Mouse (Mus musculus): ENCODE measurements around the gene Mindy4. TPM values are rescaled to one million over a fixed set of nuclear protein-coding genes. Genes with fewer than 3 reads are reported as not detected.

Mindy4 gene
- polyA plus RNA-seq, 1 experiment from 2014 or later, result 16.2 TPM

DNA sequence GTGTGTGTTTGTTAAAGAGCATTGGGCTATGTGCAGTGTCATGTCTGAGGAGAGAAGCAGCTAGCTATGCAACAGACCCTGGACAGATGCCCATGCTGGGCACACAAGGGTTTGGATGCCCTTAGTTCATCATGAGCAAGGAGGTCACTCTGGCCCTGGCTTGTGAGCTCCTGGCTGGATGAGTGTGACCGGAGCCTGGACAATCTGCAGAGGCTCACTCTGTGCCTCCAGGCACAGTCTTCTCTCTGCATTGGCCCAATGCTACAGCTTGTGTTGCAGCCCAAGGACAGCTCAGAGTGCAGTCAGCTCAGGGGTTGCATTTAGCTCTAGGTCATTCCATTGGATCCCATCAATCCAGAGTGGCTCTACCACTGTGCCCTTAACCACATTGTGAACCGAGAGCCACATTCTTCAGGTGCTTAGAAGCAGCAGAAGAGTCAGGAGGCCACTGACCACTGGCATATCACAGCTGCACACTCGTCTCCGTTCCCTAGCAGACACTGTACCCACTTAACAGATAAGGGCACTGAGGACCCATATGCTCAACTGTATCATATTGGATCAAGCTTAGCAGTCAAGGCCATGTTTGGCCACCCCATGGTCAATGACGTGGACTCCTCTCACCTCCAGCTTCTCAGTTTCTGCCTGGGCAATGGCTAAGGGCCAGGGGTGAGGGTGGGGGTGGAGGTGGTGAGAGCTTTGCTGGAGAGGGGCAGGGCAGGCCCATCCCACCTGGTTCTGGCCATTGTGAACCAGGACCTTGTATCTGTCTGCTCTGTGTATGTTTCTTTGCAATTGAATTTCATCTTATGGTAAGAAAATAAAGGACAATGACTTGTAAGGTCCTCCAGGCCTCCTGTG is 144.8 kb downstream of the Mindy4 start:
- Histone ChIP-seq H3K9ac (ENCODE audit: low read depth, low read length) (no peak overlapping the region), H3K36me3 (ENCODE audit: control insufficient read depth, insufficient read depth, low read length) (no peaks in the 10 kb centered on the region), H3K4me2 (ENCODE audit: low read depth, low read length) (no peak overlapping the region), H3K9me3 (ENCODE audit: control insufficient read depth, low read length) (peaks cover 7% of the 10 kb centered on the region; the same call in 1 of the 2 replicates), H3K4me1 (ENCODE audit: control insufficient read depth, insufficient read depth, low read length) (0 out of 2 replicates have a peak, but pooled peaks cover under 1% of the 10 kb centered on the region), H3K27me3 (replicated peaks; ENCODE audit: control insufficient read depth, insufficient read depth, low read length) (no peaks in the 10 kb centered on the region), H3K27ac (replicated peaks; ENCODE audit: low read depth, low read length) (no peak overlapping the region), H3K4me3 (ENCODE audit: low read depth, low read length) (no peak overlapping the region)
- no peak for ATAC-seq (ENCODE audit: low read depth)
- WGBS, result 77% methylated on average over 5 of the region's 5 CpGs
- no peak for DNase-seq (ENCODE audit: low spot score)

DNA sequence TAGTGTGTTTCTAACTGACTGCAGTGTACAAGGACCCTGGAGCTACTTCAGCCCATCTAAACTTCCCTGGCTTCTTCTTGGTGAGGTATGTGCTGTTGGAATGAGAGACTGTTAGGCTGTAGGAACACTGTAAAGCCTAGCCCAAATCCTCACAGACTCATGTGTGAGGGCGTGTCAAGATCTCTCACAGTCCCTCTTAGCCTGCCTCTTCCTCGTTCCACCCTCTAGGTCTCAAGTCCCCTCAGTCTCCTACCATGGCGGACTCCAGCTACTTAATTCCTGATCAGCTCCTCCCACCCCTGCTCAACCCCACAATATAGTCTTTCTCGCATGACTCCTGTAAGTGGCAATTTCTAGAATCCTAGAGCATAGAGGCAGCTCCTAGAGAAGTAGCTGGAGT is 146.0 kb downstream of the Mindy4 start:
- Histone ChIP-seq H3K9ac (ENCODE audit: low read depth, low read length) (no peak overlapping the region), H3K4me1 (ENCODE audit: control insufficient read depth, insufficient read depth, low read length) (no peaks in the 10 kb centered on the region), H3K4me2 (ENCODE audit: low read depth, low read length) (no peak overlapping the region), H3K36me3 (ENCODE audit: control insufficient read depth, insufficient read depth, low read length) (no peaks in the 10 kb centered on the region), H3K27me3 (replicated peaks; ENCODE audit: control insufficient read depth, insufficient read depth, low read length) (no peaks in the 10 kb centered on the region), H3K9me3 (ENCODE audit: control insufficient read depth, low read length) (peaks cover 7% of the 10 kb centered on the region; the same call in 1 of the 2 replicates), H3K27ac (replicated peaks; ENCODE audit: low read depth, low read length) (no peak overlapping the region), H3K4me3 (ENCODE audit: low read depth, low read length) (no peak overlapping the region)
- 82% methylated on average over 4 of the region's 4 CpGs for WGBS
- ATAC-seq (ENCODE audit: low read depth) (no peak), DNase-seq (ENCODE audit: low spot score) (no peak)

DNA sequence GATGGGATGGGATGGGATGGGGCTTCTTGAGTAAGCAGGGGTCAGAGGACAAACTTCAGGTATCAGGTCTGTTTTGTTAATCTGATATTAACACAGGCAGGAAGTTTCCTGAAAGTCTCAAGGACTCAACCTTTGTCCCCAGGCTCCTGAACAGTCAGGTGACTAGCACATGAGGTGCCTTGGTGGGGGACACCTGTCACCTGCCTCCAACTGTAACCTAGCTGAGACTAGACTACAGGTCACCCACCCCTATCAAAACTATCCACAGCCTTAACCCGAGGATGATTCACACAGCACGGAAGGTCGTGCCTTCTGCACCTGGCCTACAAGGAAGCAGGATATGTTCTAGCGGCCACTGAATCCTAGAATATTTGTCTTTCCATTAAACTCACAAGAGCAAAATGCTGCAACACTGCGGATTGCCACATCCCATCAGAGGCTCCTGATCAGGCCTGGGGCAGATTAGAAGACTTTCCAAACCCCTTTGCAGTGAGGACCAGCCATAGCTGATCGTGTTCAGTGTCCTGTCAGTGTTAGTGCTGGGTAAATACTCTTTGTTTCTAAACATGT is 147.3 kb downstream of the Mindy4 start:
- Histone ChIP-seq H3K9ac (ENCODE audit: low read depth, low read length) (no peak overlapping the region), H3K4me2 (ENCODE audit: low read depth, low read length) (no peak overlapping the region), H3K4me1 (ENCODE audit: control insufficient read depth, insufficient read depth, low read length) (no peaks in the 10 kb centered on the region), H3K9me3 (ENCODE audit: control insufficient read depth, low read length) (peaks cover 7% of the 10 kb centered on the region; the same call in 1 of the 2 replicates), H3K27ac (replicated peaks; ENCODE audit: low read depth, low read length) (no peak overlapping the region), H3K27me3 (replicated peaks; ENCODE audit: control insufficient read depth, insufficient read depth, low read length) (no peaks in the 10 kb centered on the region), H3K4me3 (ENCODE audit: low read depth, low read length) (no peak overlapping the region), H3K36me3 (ENCODE audit: control insufficient read depth, insufficient read depth, low read length) (no peaks in the 10 kb centered on the region)
- 95% methylated on average over 6 of the region's 6 CpGs for WGBS
- ATAC-seq (ENCODE audit: low read depth), result no peak
- DNase-seq (ENCODE audit: low spot score), result no peak

DNA sequence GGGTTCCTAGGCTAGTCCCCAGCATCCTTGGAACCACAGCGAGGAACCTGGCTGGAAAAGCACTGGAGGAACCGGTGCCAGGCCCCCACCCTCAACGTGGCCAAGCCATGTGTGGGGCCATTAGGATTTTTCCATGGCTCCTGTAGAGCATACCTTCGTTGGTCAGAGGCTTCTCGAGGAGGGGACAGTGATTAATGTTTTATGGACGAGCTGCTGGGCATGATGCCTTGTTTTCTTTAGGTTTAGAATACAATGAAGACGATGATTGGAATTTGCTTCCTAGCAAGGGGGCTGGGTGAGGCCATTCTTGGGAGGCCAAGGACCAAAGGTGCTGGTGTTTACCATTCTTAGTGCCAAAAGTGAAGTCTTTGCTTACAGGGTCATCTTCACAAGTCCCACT is 148.5 kb downstream of the Mindy4 start:
- no peak for DNase-seq (ENCODE audit: low spot score)
- WGBS, result 71% methylated on average over 7 of the region's 7 CpGs

DNA sequence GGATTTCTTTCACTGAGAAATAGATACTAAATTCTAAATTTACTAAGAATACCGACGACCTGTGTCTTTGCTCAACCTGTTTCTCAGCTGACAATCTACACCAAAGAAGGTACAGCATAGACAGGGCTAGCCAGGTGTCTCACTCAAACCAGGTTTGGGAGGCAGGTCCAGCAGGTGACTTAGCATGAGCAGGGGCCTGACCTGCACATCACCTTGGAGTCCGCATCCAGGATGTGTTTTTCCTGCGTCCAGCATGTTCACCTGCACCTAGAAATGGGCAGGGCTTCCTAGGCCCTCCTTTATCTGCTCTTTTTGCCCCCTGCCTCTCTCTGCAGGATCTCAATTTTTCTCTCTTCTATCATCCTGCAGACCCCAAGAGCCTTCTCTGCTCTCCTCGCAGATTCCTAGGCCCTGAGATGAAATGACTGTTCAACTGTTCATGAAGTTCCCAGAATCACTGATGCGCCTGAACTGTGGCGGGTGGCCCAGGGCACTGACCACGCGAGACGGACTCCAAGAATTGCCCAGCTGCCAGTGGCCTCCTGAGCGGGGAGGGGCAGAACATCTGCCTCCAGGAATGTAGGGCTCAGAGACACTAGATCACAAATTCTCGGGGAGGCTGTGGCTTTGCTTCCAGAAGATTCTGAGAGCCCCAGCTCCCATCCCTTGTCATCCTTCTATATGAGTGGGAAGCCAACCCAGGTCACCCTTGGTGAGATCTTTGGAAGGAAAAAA is 150.7 kb downstream of the Mindy4 start:
- 83% methylated on average over 12 of the region's 12 CpGs for WGBS

More for the DNA sequence above, 148.5 kb downstream of the Mindy4 start:
- Histone ChIP-seq H3K4me2 (ENCODE audit: low read depth, low read length) (no peak overlapping the region), H3K36me3 (ENCODE audit: control insufficient read depth, insufficient read depth, low read length) (no peaks in the 10 kb centered on the region), H3K4me1 (ENCODE audit: control insufficient read depth, insufficient read depth, low read length) (no peaks in the 10 kb centered on the region), H3K27me3 (replicated peaks; ENCODE audit: control insufficient read depth, insufficient read depth, low read length) (no peaks in the 10 kb centered on the region), H3K4me3 (ENCODE audit: low read depth, low read length) (no peak overlapping the region), H3K27ac (replicated peaks; ENCODE audit: low read depth, low read length) (no peak overlapping the region), H3K9me3 (ENCODE audit: control insufficient read depth, low read length) (peaks cover 7% of the 10 kb centered on the region; the same call in 1 of the 2 replicates), H3K9ac (ENCODE audit: low read depth, low read length) (no peak overlapping the region)
- no peak for ATAC-seq (ENCODE audit: low read depth)

DNA sequence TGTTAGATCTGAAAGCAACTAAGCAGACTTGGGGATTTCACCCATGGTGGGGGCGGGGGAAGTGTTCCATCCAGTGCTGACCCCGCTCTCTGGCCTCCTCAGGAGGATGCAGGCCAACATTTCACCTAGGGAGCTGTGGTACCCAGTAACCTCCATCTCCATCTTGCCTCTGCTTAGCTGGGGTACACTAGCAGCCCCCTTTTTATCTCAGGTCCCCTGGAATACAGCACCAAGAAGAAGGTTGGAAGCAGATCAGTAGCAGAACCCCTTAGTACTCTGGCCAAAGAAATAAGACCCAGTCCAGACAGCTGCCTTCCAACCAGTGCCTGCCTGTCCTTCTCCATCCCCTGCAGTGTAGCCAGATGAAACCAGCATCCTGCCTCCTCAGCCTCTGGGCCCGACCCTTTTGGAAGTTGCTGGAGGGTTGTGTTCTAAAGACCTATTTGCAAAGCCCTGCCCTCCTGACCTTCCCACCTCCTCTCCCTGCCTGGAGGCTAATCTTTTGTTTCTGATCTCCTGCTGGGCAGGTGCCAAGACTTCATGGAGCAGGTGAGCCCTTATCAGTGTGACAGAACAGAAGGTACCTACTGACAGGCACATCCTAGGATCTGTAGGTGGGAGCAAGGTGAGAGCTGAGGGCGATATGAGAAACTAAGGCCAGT is 151.4 kb downstream of the Mindy4 start:
- no peaks in the 10 kb centered on the region for H3K27me3 ChIP-seq (replicated peaks; ENCODE audit: control insufficient read depth, insufficient read depth, low read length)
- WGBS, result 61% methylated on average over 4 of the region's 4 CpGs
- DNase-seq (ENCODE audit: low spot score) (no peak), ATAC-seq (ENCODE audit: low read depth) (no peak)
- H3K27ac ChIP-seq (replicated peaks; ENCODE audit: low read depth, low read length), result no peak overlapping the region
- no peaks in the 10 kb centered on the region for H3K36me3 ChIP-seq (ENCODE audit: control insufficient read depth, insufficient read depth, low read length)
- peaks cover 7% of the 10 kb centered on the region; the same call in 1 of the 2 replicates for H3K9me3 ChIP-seq (ENCODE audit: control insufficient read depth, low read length)
- H3K4me1 ChIP-seq (ENCODE audit: control insufficient read depth, insufficient read depth, low read length), result no peaks in the 10 kb centered on the region
- no peak overlapping the region for H3K4me2 ChIP-seq (ENCODE audit: low read depth, low read length)
- no peak overlapping the region for H3K4me3 ChIP-seq (ENCODE audit: low read depth, low read length)
- H3K9ac ChIP-seq (ENCODE audit: low read depth, low read length), result no peak overlapping the region

More for the DNA sequence above, 150.7 kb downstream of the Mindy4 start:
- ATAC-seq (ENCODE audit: low read depth) (no peak), DNase-seq (ENCODE audit: low spot score) (no peak)
- Histone ChIP-seq H3K27ac (replicated peaks; ENCODE audit: low read depth, low read length) (no peak overlapping the region), H3K27me3 (replicated peaks; ENCODE audit: control insufficient read depth, insufficient read depth, low read length) (no peaks in the 10 kb centered on the region), H3K36me3 (ENCODE audit: control insufficient read depth, insufficient read depth, low read length) (no peaks in the 10 kb centered on the region), H3K4me3 (ENCODE audit: low read depth, low read length) (no peak overlapping the region), H3K4me2 (ENCODE audit: low read depth, low read length) (no peak overlapping the region), H3K4me1 (ENCODE audit: control insufficient read depth, insufficient read depth, low read length) (no peaks in the 10 kb centered on the region), H3K9me3 (ENCODE audit: control insufficient read depth, low read length) (peaks cover 7% of the 10 kb centered on the region; the same call in 1 of the 2 replicates), H3K9ac (ENCODE audit: low read depth, low read length) (no peak overlapping the region)

DNA sequence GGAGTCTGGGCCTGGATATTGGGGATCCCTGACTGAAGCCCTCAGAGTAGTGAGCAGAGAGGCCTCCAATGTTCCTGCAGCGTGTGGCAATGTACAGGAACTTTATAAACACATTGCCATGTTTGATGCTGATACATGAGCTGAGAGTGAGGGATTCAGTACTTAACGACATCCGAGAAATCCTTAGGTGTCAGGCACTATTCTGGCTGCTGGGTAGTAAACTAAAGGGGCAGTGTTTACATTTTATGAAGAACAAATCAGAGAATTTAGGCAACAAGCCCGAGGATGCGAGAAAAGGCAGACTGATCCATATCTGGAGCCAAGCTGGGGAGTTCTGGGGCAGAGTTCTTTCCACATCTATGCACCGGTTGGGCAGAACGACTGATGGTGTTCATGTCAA is 152.4 kb downstream of the Mindy4 start:
- no peak overlapping the region for H3K4me2 ChIP-seq (ENCODE audit: low read depth, low read length)
- ATAC-seq (ENCODE audit: low read depth) (no peak), DNase-seq (ENCODE audit: low spot score) (no peak)
- H3K4me3 ChIP-seq (ENCODE audit: low read depth, low read length), result no peak overlapping the region
- H3K36me3 ChIP-seq (ENCODE audit: control insufficient read depth, insufficient read depth, low read length), result no peaks in the 10 kb centered on the region
- no peak overlapping the region for H3K9ac ChIP-seq (ENCODE audit: low read depth, low read length)
- H3K27ac ChIP-seq (replicated peaks; ENCODE audit: low read depth, low read length), result no peak overlapping the region
- no peaks in the 10 kb centered on the region for H3K4me1 ChIP-seq (ENCODE audit: control insufficient read depth, insufficient read depth, low read length)
- WGBS, result 72% methylated on average over 7 of the region's 7 CpGs
- no peaks in the 10 kb centered on the region for H3K27me3 ChIP-seq (replicated peaks; ENCODE audit: control insufficient read depth, insufficient read depth, low read length)
- H3K9me3 ChIP-seq (ENCODE audit: control insufficient read depth, low read length), result no peaks in the 10 kb centered on the region

DNA sequence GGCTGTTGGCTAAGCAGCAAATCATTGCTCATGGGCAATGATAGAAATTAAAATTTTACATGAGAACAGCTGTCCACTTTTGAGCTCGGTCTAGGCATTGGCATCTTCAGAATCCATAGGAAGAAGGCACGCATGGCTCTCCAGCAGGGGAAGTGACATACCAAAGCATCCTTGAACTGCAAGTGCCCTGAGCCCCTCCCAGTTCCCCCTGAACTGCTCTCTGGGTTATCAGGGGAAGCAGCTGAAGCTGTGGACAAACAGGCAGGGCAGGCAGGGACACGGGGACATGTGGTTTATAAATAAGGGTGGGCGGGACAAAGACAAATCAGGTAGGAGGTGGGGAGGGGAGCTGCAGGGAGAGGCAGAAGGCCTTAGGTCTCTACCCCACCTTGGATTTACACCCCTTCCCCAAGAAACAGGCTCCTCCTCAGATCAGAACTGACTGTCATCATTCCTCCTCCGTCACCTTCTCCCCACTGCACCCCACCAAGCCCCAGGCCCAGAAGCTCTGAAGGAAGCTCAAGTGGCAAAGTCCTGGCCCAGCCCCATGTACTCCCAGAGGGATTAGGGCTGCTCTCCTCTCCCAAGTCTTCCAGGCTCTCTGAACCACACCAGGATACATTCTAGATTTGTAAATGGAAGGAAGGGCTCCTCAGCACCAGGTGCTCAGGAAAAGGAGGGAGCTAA is 153.0 kb downstream of the Mindy4 start:
- DNase-seq (ENCODE audit: low spot score), result no peak
- ATAC-seq (ENCODE audit: low read depth), result no peak
- H3K36me3 ChIP-seq (ENCODE audit: control insufficient read depth, insufficient read depth, low read length), result no peaks in the 10 kb centered on the region
- no peak overlapping the region for H3K4me2 ChIP-seq (ENCODE audit: low read depth, low read length)
- H3K9ac ChIP-seq (ENCODE audit: low read depth, low read length), result no peak overlapping the region
- no peaks in the 10 kb centered on the region for H3K4me1 ChIP-seq (ENCODE audit: control insufficient read depth, insufficient read depth, low read length)
- H3K4me3 ChIP-seq (ENCODE audit: low read depth, low read length), result no peak overlapping the region
- H3K27me3 ChIP-seq (replicated peaks; ENCODE audit: control insufficient read depth, insufficient read depth, low read length), result no peaks in the 10 kb centered on the region
- no peaks in the 10 kb centered on the region for H3K9me3 ChIP-seq (ENCODE audit: control insufficient read depth, low read length)
- H3K27ac ChIP-seq (replicated peaks; ENCODE audit: low read depth, low read length), result no peak overlapping the region
- WGBS, result 47% methylated on average over 5 of the region's 5 CpGs

Measured in embryonic facial prominence, embryonic 14.5 days (tissue).